Mouse (Mus musculus): ENCODE results near the gene Insr. TPM values are rescaled to one million over a fixed set of nuclear protein-coding genes. Genes with fewer than 3 reads are reported as not detected.

The Insr gene
- polyA plus RNA-seq (2012; rRNA removed): 16.9 and 17.9 TPM in 2 replicates

GRCm38 (mm10) chr8:3278934-3279720 lies at the start of gene Insr:
Gene Insr, minus strand, starts transcription at chr8:3279617.

Other genes starting within 250 kb of the Insr start
- gene A430078G23Rik, start 73.8 kb upstream of the Insr start, polyA plus RNA-seq (2012; rRNA removed): 0.09 and 0.37 TPM in 2 replicates
- gene Arhgef18, start 113.4 kb upstream of the Insr start, polyA plus RNA-seq (2012; rRNA removed): 29.1 and 31.3 TPM in 2 replicates
- gene Pex11g, start 188.1 kb upstream of the Insr start, polyA plus RNA-seq (2012; rRNA removed): 4.2 and 4.9 TPM in 2 replicates
- 0.26 and 0.36 TPM in 2 replicates for gene Tex45, start 191.2 kb upstream of the Insr start, polyA plus RNA-seq (2012; rRNA removed)
- 102 and 108 TPM in 2 replicates for gene Zfp358, start 213.5 kb upstream of the Insr start, polyA plus RNA-seq (2012; rRNA removed)
- gene Mcoln1, start 220.8 kb upstream of the Insr start, polyA plus RNA-seq (2012; rRNA removed): 263 and 271 TPM in 2 replicates
- gene Pnpla6, start 235.8 kb upstream of the Insr start, polyA plus RNA-seq (2012; rRNA removed): 47.3 and 60.4 TPM in 2 replicates